Mouse (Mus musculus): Measurements from ENCODE around the gene Dvl3. TPM values are rescaled to one million over a fixed set of nuclear protein-coding genes. Genes with fewer than 3 reads are reported as not detected.
"Not testable (repeated sequence)": the region's sequence is repeated elsewhere in the genome, so short reads cannot be mapped to it uniquely, and the experiment has no call there.

Dvl3 gene
- polyA plus RNA-seq, 2 experiments, result 26.5 to 74.8 TPM

GRCm38 (mm10) chr16:20480115-20480514, 36.7 kb upstream of the Dvl3 start:
- Histone ChIP-seq H3K27me3 (ENCODE audit: control insufficient read depth, insufficient read depth, low read length) (no peaks in the 10 kb centered on the region), H3K9me3 (ENCODE audit: control insufficient read depth, low read length) (no peaks in the 10 kb centered on the region), H3K36me3 (ENCODE audit: control insufficient read depth, insufficient read depth, low read length) (no peaks in the 10 kb centered on the region), H3K9ac (ENCODE audit: low read depth, low read length, severe bottlenecking) (no peak overlapping the region), H3K4me1 (ENCODE audit: control insufficient read depth, insufficient read depth, low read length) (peaks cover 3% of the 10 kb centered on the region; the same call in 1 of the 2 replicates), H3K27ac (replicated peaks; ENCODE audit: low read depth, low read length) (no peak overlapping the region), H3K4me3 (replicated peaks; ENCODE audit: low read length) (no peak overlapping the region), H3K4me2 (replicated peaks; ENCODE audit: low read depth, low read length, severe bottlenecking) (no peak overlapping the region)
- 39% methylated on average over 3 of the region's 3 CpGs for WGBS
- DNase-seq (ENCODE audit: low spot score), result no peak
- ATAC-seq (ENCODE audit: low FRiP score, low read depth), result no peak; the same call in 1 of the 2 replicates
- TF ChIP-seq POLR2A (IDR thresholded peaks at IDR 0.05; ENCODE audit: borderline replicate concordance, extremely low read depth, insufficient read depth, insufficient read length), result no peak

DNA sequence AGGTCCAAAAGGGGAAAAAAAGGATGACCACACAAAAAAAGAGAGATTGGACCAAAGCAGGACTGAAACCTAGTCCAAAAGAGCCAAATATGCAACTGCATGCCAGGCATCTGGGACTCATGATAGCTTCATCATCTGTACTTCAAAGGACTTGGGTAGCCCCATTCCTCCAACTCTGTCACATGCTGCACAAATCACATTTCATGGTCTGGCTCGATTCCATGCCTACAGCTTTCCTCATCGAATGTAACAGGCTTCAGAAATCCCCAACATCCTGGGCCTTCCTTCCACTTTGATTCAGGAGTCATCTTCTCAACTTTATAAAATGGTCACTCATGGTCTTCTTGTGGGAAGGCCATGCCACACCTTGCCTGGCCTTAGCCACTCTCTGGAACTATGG, 35.0 kb upstream of the Dvl3 start:
- H3K36me3 ChIP-seq (ENCODE audit: control insufficient read depth, insufficient read depth, low read length), result no peaks in the 10 kb centered on the region
- ATAC-seq (ENCODE audit: low FRiP score, low read depth) (no peak), DNase-seq (ENCODE audit: low spot score) (no peak)
- no peak overlapping the region for H3K27ac ChIP-seq (replicated peaks; ENCODE audit: low read depth, low read length)
- no peak overlapping the region for H3K4me3 ChIP-seq (replicated peaks; ENCODE audit: low read length)
- no peak overlapping the region for H3K9ac ChIP-seq (ENCODE audit: low read depth, low read length, severe bottlenecking)
- 58% methylated on average over 2 of the region's 2 CpGs for WGBS
- no peaks in the 10 kb centered on the region for H3K9me3 ChIP-seq (ENCODE audit: control insufficient read depth, low read length)
- no peaks in the 10 kb centered on the region for H3K27me3 ChIP-seq (ENCODE audit: control insufficient read depth, insufficient read depth, low read length)
- no peak overlapping the region for H3K4me2 ChIP-seq (replicated peaks; ENCODE audit: low read depth, low read length, severe bottlenecking)
- TF ChIP-seq POLR2A (IDR thresholded peaks at IDR 0.05; ENCODE audit: borderline replicate concordance, extremely low read depth, insufficient read depth, insufficient read length), result no peak
- peaks cover 2% of the 10 kb centered on the region; the same call in 1 of the 2 replicates for H3K4me1 ChIP-seq (ENCODE audit: control insufficient read depth, insufficient read depth, low read length)

GRCm38 (mm10) chr16:20483716-20484115, 33.1 kb upstream of the Dvl3 start:
- H3K9me3 ChIP-seq (ENCODE audit: control insufficient read depth, low read length); H3K4me1 ChIP-seq (ENCODE audit: control insufficient read depth, insufficient read depth, low read length); H3K4me3 ChIP-seq (replicated peaks; ENCODE audit: low read length); H3K9ac ChIP-seq (ENCODE audit: low read depth, low read length, severe bottlenecking); H3K27me3 ChIP-seq (ENCODE audit: control insufficient read depth, insufficient read depth, low read length); H3K4me2 ChIP-seq (replicated peaks; ENCODE audit: low read depth, low read length, severe bottlenecking); ATAC-seq (ENCODE audit: low FRiP score, low read depth); DNase-seq (ENCODE audit: low spot score); H3K27ac ChIP-seq (replicated peaks; ENCODE audit: low read depth, low read length); H3K36me3 ChIP-seq (ENCODE audit: control insufficient read depth, insufficient read depth, low read length): not testable (repeated sequence)
- WGBS, result 89% methylated on average over 7 of the region's 7 CpGs

GRCm38 (mm10) chr16:20485061-20485460, 31.7 kb upstream of the Dvl3 start:
- no peak overlapping the region for H3K4me3 ChIP-seq (replicated peaks; ENCODE audit: low read length)
- DNase-seq (ENCODE audit: low spot score) (no peak), ATAC-seq (ENCODE audit: low FRiP score, low read depth) (no peak)
- H3K36me3 ChIP-seq (ENCODE audit: control insufficient read depth, insufficient read depth, low read length), result no peaks in the 10 kb centered on the region
- TF ChIP-seq POLR2A (IDR thresholded peaks at IDR 0.05; ENCODE audit: borderline replicate concordance, extremely low read depth, insufficient read depth, insufficient read length), result no peak
- H3K27me3 ChIP-seq (ENCODE audit: control insufficient read depth, insufficient read depth, low read length), result no peaks in the 10 kb centered on the region
- no peak overlapping the region for H3K9ac ChIP-seq (ENCODE audit: low read depth, low read length, severe bottlenecking)
- H3K9me3 ChIP-seq (ENCODE audit: control insufficient read depth, low read length), result no peaks in the 10 kb centered on the region
- 29% methylated on average over 4 of the region's 4 CpGs for WGBS
- no peaks in the 10 kb centered on the region for H3K4me1 ChIP-seq (ENCODE audit: control insufficient read depth, insufficient read depth, low read length)
- H3K27ac ChIP-seq (replicated peaks; ENCODE audit: low read depth, low read length), result no peak overlapping the region
- H3K4me2 ChIP-seq (replicated peaks; ENCODE audit: low read depth, low read length, severe bottlenecking), result no peak overlapping the region

GRCm38 (mm10) chr16:20486048-20486447, 30.7 kb upstream of the Dvl3 start:
- Histone ChIP-seq H3K9ac (ENCODE audit: low read depth, low read length, severe bottlenecking) (no peak overlapping the region), H3K4me3 (replicated peaks; ENCODE audit: low read length) (no peak overlapping the region), H3K36me3 (ENCODE audit: control insufficient read depth, insufficient read depth, low read length) (no peaks in the 10 kb centered on the region), H3K4me2 (replicated peaks; ENCODE audit: low read depth, low read length, severe bottlenecking) (no peak overlapping the region), H3K4me1 (ENCODE audit: control insufficient read depth, insufficient read depth, low read length) (no peaks in the 10 kb centered on the region), H3K9me3 (ENCODE audit: control insufficient read depth, low read length) (no peaks in the 10 kb centered on the region), H3K27ac (replicated peaks; ENCODE audit: low read depth, low read length) (no peak overlapping the region), H3K27me3 (ENCODE audit: control insufficient read depth, insufficient read depth, low read length) (no peaks in the 10 kb centered on the region)
- WGBS, result 54% methylated on average over 3 of the region's 3 CpGs
- TF ChIP-seq POLR2A (IDR thresholded peaks at IDR 0.05; ENCODE audit: borderline replicate concordance, extremely low read depth, insufficient read depth, insufficient read length), result no peak
- DNase-seq (ENCODE audit: low spot score) (no peak), ATAC-seq (ENCODE audit: low FRiP score, low read depth) (no peak)

DNA sequence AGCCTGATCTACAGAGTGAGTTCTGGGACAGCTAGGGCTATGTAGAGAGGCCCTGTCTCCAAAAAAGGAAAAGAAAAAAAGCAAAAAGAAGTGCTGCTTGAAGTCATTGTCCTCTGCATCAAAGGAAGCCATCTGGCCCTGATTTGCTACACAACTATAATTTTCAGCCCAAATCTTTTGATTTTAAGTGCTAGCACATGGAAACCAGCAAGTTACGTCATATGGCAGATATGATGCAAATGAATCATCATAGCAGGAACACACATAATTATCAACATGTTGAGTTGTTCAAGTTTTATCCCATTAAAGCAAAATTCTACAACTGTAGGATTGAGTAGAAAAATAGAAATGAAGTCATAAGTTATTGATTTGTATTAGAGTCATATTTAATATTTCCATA, 28.6 kb upstream of the Dvl3 start:
- Histone ChIP-seq H3K9ac (ENCODE audit: low read depth, low read length, severe bottlenecking) (no peak overlapping the region), H3K27ac (replicated peaks; ENCODE audit: low read depth, low read length) (no peak overlapping the region), H3K4me3 (replicated peaks; ENCODE audit: low read length) (no peak overlapping the region), H3K9me3 (ENCODE audit: control insufficient read depth, low read length) (no peaks in the 10 kb centered on the region), H3K4me1 (ENCODE audit: control insufficient read depth, insufficient read depth, low read length) (no peaks in the 10 kb centered on the region), H3K27me3 (ENCODE audit: control insufficient read depth, insufficient read depth, low read length) (no peaks in the 10 kb centered on the region), H3K36me3 (ENCODE audit: control insufficient read depth, insufficient read depth, low read length) (no peaks in the 10 kb centered on the region), H3K4me2 (replicated peaks; ENCODE audit: low read depth, low read length, severe bottlenecking) (no peak overlapping the region)
- ATAC-seq (ENCODE audit: low FRiP score, low read depth), result no peak
- no peak for DNase-seq (ENCODE audit: low spot score)
- WGBS, result 59% methylated on average over 1 of the region's 1 CpGs
- TF ChIP-seq POLR2A (IDR thresholded peaks at IDR 0.05; ENCODE audit: borderline replicate concordance, extremely low read depth, insufficient read depth, insufficient read length), result no peak

DNA sequence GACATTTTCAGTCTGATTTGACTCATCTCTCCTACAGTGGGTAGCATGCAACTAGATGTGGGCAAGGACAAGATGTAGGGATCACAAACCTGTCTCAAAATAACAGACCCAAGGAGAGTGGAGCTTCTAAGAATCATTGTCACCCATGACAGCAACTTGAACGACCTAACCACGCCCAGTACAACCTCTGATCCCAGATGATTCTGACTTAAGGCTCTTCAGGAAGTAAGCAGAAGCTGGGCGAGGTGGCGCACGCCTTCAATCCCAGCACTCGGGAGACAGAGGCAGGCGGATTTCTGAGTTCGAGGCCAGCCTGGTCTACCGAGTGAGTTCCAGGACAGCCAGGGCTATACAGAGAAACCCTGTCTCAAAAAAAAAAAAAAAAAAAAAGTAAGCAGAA, 28.0 kb upstream of the Dvl3 start:
- 86% methylated on average over 9 of the region's 9 CpGs for WGBS
- ATAC-seq (ENCODE audit: low FRiP score, low read depth); DNase-seq (ENCODE audit: low spot score): not testable (repeated sequence)

More for the DNA sequence above, 28.0 kb upstream of the Dvl3 start:
- not testable (repeated sequence) for H3K36me3 ChIP-seq (ENCODE audit: control insufficient read depth, insufficient read depth, low read length); H3K27me3 ChIP-seq (ENCODE audit: control insufficient read depth, insufficient read depth, low read length); H3K9ac ChIP-seq (ENCODE audit: low read depth, low read length, severe bottlenecking); H3K4me2 ChIP-seq (replicated peaks; ENCODE audit: low read depth, low read length, severe bottlenecking); H3K9me3 ChIP-seq (ENCODE audit: control insufficient read depth, low read length); H3K4me3 ChIP-seq (replicated peaks; ENCODE audit: low read length); H3K4me1 ChIP-seq (ENCODE audit: control insufficient read depth, insufficient read depth, low read length); H3K27ac ChIP-seq (replicated peaks; ENCODE audit: low read depth, low read length)

Measured in limb, embryonic 14.5 days (tissue).